Mouse (Mus musculus): ENCODE results near the gene Iqschfp. TPM values are rescaled to one million over a fixed set of nuclear protein-coding genes. Genes with fewer than 3 reads are reported as not detected.
A peak's percentile ranks its signal among the peaks of the same experiment; 100 is the strongest.

Iqschfp gene
- total RNA-seq, 4 experiments from 2014 or later, result 5.7 to 17.5 (median 8.7) TPM

GRCm38 (mm10) chr3:68517236-68517635 is 625.2 kb downstream of the Iqschfp start:
- no peak for DNase-seq (ENCODE audit: low spot score in 2 of 2)

- DNase-seq (ENCODE audit: low spot score in 2 of 2), result no peak
Measured at GRCm38 (mm10) chr3:68518041-68518440, 626.0 kb downstream of the Iqschfp start.

GRCm38 (mm10) chr3:68518586-68518985 is 626.6 kb downstream of the Iqschfp start:
- no peak for DNase-seq (ENCODE audit: low spot score in 2 of 2)

DNA sequence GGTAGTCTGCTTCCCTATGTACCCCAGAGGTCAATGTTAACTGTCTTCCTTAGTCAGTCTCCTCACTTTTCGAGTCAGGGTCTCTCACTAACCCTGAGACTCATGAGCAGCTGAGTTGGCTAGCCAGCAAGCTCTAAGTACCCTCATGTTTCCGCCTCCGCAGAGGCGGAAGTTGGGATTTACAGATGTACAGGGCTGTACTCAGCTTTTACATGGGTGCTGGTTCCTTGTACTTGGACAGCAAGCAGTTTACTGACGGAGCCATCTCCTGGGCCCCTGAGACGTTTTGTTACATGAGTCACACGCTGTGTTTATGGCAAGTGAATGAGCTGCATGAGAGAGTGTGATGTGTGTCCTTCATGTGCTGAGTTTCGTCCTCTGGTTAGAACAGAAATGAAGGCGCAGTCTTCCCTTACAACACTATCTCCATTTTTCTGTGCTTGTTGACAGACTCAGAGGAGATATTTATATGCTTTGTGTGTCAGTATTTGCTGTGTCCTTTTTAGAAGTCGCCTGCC is 633.4 kb downstream of the Iqschfp start:
- no peak for DNase-seq (ENCODE audit: low spot score in 2 of 2)

DNA sequence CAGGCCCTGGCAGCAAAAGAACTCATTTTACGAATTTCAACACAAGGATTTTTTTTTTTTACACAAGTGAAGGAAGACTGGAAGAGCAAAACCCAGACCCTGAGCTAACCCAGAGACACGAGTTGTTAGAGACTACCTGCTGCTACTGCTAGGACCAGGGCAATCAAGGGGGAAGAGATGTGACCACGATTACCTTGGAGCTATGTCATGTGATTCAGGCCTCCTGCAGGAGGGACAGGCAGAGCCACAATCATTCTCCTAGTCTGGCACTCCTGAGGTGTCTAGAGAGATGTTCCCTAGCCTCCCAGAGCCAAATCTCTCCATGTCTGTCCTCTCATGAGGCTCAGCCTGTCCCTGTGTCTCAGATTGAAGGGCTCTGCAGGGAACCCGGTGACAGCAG is 634.4 kb downstream of the Iqschfp start:
- DNase-seq (ENCODE audit: low spot score in 2 of 2), result no peak

DNA sequence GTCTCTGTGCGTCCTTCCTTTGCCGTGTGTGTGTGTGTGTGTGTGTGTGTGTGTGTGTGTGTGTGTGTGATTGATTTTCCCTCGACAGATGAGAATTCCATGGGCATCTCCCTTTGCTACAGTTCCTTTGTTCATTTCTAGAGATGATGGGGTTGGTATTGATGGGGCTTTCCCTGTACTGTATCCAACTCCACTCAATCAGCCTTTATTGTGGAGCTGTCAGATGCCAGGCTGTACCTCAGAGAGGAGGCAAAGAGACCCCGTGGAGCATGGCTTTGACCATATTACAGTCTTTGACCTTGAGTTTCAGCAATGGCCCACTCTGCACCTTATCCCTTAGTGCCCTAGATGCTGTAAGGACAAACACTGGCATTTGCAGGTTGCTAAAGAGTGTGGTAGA is 635.1 kb downstream of the Iqschfp start:
- DNase-seq (ENCODE audit: low spot score in 2 of 2), result peak in 1 of 2 experiments; percentile 2

DNA sequence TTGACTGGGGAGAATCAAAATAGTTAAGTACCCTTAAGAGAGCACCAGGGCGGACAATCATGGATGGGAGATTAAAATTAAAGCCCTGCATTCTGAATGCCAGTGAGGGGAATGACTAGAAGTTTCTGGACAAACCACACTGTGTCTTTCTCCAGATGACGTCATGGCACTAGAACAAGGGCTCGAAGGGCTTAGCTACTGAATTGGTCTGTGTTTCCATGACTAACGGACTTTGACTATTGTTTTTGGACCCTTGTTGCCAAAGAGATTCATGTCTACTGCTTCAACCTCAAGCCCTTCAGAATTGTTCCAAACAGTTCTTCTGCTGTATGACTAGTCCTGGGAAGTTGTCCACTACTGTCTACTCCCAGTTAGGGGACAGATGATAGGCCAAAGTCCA is 639.9 kb downstream of the Iqschfp start:
- DNase-seq (ENCODE audit: low spot score in 2 of 2), result no peak

GRCm38 (mm10) chr3:68534571-68535051 is 642.6 kb downstream of the Iqschfp start:
- DNase-seq (ENCODE audit: low spot score in 2 of 2), result no peak

GRCm38 (mm10) chr3:68535160-68535728 is 643.2 kb downstream of the Iqschfp start:
- no peak for DNase-seq (ENCODE audit: low spot score in 2 of 2)

DNA sequence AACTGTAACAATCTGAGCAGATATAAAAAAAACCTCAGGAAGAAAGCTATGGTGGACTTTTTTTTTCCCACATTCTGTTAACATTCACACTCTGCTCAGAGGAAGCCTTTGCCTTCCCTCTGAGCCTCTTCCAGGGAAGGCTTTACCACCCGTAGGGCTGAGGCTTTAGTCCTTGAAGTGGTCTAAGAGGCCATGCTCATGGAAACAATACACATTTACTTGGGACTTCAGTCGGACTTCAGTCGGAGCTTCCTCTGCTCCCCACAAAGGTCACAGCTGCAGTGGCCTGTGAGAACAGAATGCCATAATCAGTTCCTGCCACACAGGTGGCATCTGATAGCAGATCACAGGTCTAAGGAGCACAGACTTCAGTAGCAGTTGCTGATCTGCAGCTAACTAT is 644.0 kb downstream of the Iqschfp start:
- DNase-seq (ENCODE audit: low spot score in 2 of 2), result no peak

DNA sequence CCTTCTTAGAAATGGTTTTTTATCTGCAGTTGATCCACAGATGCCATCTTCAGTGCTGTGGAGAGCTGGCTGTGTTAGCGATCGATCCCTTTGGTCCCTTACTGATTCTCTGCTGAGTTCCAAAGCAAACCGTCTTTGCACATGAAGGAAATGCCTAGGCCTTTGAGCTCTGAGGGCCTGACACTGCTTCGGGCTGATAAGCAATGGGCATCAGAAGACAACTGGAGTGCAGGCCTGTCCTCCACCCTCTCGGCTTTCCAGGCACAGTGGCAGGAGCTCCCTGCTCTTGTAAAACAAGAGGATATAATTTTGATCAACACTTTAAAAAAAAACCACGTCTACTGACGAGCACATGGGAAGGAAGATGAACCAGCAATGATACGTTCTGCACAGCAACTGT is 649.7 kb downstream of the Iqschfp start:
- DNase-seq (ENCODE audit: low spot score in 2 of 2), result no peak

DNA sequence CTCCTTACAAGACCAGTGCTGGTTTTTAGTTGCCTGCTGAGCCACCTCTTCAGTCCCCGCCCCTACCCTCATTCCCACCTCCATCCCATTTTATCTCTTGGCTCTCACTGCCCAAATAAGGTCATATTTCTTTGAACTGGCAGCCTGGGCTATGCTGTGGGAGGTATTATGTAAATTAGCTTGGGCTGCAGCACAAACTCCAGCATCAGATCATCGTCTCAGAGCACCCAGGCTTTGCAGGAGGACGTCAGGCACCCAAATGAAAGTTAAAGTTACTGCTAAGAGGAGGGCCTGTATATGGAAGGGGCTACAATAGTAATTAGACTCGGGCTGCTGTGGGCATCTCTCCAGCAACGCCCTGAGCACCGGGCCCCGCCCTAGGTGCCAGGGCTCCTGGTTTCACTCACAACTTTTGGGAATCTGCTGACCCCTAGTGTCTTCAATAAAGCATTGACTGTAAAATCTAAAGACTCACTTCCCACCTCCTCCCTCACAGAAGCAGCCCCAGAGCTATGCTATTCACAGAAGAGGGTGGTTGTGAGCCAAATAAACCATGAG is 651.0 kb downstream of the Iqschfp start:
- peak; percentile 51 to 69 for DNase-seq (ENCODE audit: low spot score in 2 of 2)

DNA sequence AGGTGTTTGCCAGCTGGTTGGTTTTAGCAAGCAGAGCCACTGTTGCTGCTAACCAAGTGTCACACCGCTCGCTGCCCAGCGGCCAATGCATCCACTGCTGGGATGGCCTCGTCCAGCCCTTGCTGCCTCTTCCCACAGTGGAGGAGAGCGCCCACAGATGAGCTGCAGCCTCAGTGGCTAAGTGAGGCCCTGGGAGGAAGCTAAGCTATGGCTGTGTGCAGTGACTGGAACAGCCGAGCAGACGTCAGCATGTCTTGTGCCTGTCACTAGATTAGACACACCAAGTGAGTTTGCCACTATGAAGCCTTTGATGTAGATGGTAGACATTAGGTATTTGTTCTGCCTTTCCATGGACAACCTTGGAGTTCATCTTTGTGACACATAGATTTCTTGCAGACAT is 652.8 kb downstream of the Iqschfp start:
- DNase-seq (ENCODE audit: low spot score in 2 of 2), result no peak

DNA sequence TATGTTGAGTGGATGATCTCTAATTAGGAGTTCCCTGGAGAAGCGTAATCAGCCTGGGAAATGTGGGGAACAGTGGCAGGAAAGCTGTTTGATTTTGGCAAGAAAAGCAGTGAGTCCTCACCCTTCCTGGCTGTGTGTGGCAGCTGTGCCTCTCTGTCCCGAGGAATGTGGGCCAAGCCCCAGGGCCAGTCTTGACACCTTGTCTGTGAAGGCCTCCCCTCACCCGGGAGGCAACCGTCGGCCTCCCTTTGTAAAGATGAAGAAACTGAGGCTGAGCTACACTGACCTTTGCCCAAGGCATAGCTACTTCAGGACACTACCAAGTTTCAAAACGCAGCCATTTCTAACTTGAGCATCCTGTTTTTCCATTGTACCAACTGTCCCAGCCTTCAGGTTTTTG is 653.9 kb downstream of the Iqschfp start:
- no peak for DNase-seq (ENCODE audit: low spot score in 2 of 2)

GRCm38 (mm10) chr3:68555087-68555662 is 663.1 kb downstream of the Iqschfp start:
- DNase-seq (ENCODE audit: low spot score in 2 of 2), result no peak

DNA sequence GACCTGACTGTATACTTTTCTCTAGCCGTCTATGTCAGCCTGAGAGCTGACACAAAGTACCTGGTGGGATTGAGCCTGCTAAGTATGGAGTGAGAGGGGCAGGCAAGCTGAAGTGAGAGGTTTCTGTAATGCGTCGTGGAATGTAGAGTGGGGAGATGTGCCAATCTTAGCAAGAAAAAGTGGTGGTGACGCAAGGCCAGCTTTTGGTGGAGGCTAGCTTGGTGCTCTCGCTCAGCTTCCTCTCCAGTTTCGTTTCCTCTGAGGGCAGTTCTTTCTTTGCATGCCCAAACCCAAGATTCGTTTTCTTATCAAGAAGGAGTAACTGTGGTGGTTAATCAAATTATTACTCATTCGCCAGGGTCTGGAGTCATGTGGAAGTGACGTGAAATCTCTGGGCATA is 664.9 kb downstream of the Iqschfp start:
- no peak for DNase-seq (ENCODE audit: low spot score in 2 of 2)

DNA sequence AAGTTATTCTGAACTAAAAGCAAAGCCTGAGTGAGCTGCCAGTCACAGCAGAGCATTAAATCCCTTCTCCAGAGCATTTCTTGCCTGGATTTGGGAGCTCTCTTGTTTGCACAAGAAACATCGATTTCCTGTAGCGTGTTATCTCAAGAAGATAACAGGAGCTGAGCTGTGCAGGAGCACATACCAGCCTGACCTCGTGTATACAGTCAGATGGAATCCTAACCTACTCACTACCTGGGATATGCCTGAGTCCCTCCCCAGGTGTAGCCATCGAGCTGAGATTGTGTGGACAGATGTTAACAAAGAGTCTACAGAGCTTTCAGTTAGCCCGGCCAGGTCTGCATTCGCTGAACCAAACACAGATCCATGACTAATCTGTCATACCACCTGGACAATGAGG is 666.7 kb downstream of the Iqschfp start:
- DNase-seq (ENCODE audit: low spot score in 2 of 2), result no peak

- DNase-seq (ENCODE audit: low spot score in 2 of 2), result no peak
Measured at GRCm38 (mm10) chr3:68560057-68560456, 668.0 kb downstream of the Iqschfp start.

GRCm38 (mm10) chr3:68562838-68563237 is 670.8 kb downstream of the Iqschfp start:
- no peak for DNase-seq (ENCODE audit: low spot score in 2 of 2)

GRCm38 (mm10) chr3:68563922-68564321 is 671.9 kb downstream of the Iqschfp start:
- no peak for DNase-seq (ENCODE audit: low spot score in 2 of 2)

DNA sequence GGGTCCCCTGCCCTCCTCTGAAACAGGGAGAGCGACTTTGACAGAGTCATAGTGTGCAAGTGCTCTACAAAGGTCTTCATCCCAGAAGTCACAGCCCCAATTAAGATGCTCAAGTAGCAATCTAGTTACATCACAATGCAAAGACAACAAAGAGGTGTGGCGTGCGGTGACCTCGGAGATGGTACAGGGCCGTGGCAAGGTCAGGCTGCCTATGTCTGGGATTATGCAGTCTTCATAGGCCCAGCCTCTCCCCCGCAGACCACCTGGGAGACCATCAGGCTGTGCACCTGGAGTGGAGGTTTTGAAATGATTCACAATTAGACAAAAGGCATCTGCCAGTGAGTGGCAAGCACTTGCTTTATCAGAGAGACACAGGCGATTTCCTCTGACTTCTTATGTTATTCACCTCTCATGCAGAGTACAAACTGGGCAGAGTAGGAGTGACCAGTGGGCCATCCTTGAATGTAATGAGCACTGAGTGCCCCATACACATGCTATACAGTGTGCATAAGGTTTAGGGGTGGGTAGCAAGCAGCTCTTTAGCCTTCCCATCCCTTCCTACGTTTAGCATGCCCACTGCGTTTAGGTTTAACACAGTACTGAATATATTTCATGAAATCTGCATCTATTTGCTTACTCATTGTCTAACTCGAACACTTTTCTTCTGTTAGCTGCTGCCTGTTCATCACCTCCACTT is 673.1 kb downstream of the Iqschfp start:
- no peak for DNase-seq (ENCODE audit: low spot score in 2 of 2)

DNA sequence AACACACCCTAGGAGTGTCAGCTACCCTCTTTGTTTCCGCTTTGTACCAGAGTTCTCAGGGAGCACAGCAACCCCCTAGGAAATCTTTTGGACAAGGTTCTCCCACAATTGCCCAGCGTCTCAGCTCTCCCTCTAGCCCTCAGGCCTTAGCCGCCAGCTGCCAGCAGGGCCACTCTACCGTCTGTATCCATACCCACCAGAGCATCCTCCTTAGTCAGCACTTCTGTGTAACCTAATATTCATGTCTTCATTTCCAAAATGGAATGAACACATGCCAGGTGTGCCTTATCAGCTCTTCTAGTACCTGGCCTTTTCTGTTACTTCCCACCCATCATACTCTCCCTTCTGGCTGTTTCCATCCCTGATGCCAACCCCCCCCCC is 673.6 kb downstream of the Iqschfp start:
- no peak for DNase-seq (ENCODE audit: low spot score in 2 of 2)
